Mouse (Mus musculus): Measurements from ENCODE around the gene Vtcn1.

Gene Vtcn1

GRCm38 (mm10) chr3:100856050-100856815 lies 31.0 kb downstream of the Vtcn1 start:
- no peak for DNase-seq (ENCODE audit: low spot score in 2 of 2)

DNA sequence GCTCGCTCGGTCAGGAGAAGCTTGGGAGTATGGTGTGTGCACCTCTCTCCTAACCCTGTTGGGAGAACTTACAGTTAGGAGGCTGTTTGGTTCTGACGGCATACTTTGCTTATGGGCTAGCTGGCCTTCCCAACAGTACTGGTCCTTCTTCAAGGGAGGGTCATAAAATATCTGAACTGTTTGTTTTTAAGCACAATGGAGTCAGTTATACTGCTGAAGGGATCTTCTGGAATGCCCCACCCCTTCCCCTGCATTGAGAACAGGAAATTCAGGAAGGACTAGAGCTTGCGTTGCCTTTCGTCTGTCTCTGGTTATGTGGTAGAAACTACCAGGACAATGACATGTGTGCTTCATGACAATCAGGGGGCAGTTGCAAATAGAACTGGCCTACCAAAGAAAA lies 31.9 kb downstream of the Vtcn1 start:
- no peak for DNase-seq (ENCODE audit: low spot score in 2 of 2)

DNA sequence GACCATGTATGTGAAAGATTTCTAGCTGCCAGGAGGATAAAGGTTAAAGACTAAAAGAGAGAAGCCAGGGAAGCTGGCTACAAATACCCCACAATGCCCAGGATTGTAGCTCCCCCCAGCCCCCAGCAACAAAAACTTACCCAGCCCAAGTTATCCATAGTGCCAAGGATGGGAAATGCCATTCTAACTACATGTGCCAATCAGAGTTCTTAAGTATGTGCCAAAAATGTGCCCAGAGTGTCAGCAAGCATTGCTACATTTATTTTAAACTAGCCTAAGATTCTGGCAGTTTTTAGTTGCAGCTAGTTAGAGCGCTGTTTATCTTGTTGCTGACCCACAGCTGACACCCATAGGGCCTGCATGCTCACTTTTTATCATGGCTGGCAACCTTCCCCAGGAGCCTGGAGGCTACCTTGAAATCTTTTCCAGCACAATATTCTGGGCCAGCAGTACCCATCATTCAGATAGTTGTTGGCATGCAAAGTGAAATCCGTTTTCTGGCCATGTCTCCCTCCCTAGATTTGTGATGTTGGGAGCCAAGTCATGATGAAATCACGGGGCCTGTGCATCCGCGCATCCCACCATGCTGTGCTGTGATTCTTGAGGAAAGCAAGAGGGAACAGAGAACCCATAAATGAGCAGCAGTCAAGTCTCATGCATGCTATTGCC lies 33.2 kb downstream of the Vtcn1 start:
- no peak for DNase-seq (ENCODE audit: low spot score in 2 of 2)

DNA sequence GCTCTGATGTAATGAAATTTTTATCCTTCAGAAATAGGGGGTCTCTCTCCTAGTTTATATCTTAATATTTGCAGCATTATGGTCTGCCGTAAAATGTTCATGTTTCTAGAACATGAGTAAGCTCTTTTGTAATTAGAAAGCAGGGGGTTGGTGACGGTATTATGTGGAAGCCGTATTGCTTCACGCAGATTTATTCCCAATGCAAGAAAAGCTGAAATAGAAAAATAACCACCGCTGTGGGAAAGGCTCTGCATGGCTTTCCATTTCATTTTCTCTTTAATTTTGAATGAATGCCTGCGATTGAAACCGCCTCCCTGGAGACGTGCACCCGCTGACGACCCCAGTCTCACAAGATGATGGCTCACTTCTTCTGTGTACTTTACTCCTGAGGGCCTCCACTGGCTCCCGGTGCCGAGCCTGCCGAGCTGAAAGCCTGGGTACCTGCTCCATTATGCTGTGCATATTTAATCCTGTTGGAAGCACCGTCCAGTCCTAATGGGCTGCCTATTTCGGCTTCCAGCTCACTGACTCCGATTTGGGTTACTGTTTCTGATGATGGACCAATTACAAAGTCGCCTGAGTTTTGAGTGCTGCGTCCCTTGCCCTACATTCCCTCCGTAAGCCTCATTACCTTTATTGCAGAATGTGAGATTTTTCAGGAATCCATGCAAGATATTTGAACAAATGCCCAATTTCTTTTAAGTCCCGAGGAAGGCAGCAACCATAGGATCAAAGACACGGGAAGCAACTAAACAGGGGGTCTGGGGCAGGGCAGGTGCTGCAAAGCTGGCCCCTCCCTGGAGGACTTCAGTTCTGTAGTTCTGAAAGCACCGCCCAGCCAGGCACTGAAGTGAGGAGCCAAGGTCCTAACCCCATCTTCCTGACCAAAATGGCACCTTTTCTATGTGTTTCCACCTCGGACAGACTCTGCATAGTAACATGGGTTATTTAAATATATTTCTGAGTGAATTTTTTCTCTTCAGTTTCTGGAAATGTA lies 36.3 kb downstream of the Vtcn1 start:
- DNase-seq (ENCODE audit: low spot score in 2 of 2), result no peak

DNA sequence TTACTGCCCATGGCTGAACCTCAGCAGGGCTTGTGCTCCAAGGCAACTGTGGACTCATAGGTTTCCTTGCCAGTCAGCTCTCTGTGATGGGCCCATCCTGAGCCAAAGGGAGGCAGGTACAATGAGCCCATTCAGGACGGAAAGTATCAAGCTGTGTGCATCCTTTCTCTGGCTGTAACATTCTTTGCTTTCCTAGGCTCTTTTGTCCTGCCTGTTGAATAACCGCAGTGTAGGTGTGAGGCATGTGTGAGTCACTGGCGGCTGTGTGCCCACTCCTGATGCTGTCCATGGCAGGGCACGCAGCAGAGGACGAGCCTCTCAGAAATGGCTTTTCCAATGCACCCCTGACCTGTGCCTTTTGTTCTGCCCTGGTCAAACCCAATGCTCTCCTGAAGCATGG lies 41.7 kb downstream of the Vtcn1 start:
- no peak for DNase-seq (ENCODE audit: low spot score in 2 of 2)

- DNase-seq (ENCODE audit: low spot score in 2 of 2), result no peak
These were observed 51.8 kb downstream of the Vtcn1 start for GRCm38 (mm10) chr3:100877057-100877456.

- no peak for DNase-seq (ENCODE audit: low spot score in 2 of 2)
These were observed 56.1 kb downstream of the Vtcn1 start for GRCm38 (mm10) chr3:100881403-100881802.

DNA sequence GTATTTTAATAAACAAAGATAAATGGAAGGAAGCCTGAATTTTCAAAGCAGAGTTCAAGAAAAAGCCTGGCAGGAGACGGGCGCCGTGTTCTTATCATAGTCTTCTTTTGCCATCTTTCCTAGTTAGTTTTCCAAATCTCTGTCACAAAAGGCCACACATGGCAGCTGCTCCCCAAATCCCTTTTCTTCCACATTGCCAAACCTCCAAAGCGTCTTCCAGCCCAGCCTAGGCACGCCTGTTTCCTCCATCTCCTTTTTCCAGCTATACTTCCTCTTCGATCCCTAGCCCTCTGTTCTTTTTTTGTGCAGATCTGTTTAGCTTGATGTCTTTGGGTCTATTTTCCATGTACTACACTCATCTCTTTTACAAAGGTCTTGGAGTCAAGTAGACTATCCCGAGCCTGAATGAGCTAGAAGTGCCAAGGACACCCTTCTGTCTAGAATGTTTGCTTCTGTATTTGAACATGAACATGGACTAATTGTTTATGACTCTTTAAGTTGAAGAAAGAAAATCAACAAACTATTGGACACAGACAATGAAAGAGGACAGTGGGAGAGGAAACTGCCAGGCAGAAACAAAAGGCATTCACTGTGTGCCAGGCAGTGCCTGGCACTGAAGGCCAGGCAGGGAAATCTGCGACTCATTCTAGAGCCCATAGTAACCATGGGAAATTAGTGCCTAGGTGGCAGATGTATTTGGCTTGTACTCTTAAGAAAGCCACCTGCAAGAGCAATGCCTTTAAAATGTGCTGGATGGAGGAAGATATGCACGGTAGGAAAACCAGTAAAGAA lies 56.8 kb downstream of the Vtcn1 start:
- DNase-seq (ENCODE audit: low spot score in 2 of 2), result no peak

- DNase-seq (ENCODE audit: low spot score in 2 of 2), result no peak
These were observed 64.0 kb downstream of the Vtcn1 start for GRCm38 (mm10) chr3:100889234-100889633.

- no peak for DNase-seq (ENCODE audit: low spot score in 2 of 2)
These were observed 65.1 kb downstream of the Vtcn1 start for GRCm38 (mm10) chr3:100890406-100890805.

DNA sequence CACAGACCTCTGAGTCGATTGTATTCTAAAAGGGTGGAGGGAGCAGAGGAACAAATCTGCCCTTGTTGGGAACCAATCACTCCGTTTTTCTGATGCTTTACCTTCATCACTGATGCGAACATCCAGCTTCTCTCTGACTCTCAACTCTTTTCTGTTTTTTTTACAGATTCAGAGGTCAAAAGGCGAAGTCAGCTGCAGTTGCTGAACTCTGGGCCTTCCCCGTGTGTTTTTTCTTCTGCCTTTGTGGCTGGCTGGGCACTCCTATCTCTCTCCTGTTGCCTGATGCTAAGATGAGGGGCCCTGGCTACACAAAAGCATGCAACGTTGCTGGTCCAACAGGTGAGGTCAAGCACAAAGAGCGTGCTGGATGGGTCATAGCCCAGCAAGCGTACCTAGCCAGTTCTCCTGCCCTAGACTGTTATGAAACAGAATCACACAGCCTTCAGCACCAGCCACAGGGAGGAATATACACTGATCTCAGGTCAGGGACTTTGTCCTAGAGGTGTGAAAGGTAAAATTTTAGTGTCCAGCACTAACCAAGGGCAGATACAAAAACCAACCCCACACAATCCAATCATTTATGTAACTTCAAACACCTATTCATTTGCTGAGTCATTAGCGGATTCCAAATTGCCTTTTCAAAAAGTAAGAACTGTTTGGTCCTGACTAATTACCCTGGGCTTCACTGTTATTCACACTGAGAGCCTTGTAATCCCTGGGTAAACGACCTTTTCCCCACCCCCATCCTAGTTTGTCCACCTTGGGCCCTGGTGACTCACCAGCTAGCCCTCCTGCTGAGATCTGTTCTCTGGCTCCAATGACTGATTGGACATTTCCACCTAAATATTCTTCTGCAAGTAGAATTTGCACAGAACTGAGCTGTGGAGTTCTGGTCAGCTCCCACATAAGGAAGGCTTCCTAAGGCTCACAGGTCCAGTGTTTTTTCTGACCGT lies 67.4 kb downstream of the Vtcn1 start:
- no peak for DNase-seq (ENCODE audit: low spot score in 2 of 2)

DNA sequence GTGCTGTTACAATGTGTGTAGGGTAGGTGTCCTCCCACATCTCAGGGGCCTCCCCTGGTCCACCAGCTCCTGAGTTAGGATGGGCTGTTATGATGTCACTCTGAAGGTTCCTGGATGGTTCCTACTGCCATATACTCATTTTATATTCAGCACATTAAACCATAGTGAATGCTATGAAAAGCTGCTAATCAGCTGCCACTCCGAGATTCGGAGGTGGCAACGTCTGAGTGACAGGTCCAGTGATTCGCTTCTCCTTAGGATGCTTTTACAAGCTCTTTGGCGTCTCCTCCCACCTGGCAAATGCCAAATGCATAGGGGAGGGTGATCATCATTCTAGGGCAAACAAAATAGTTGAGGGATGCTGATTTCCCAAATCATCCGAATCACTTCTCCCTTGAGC lies 70.2 kb downstream of the Vtcn1 start:
- no peak for DNase-seq (ENCODE audit: low spot score in 2 of 2)

- no peak for DNase-seq (ENCODE audit: low spot score in 2 of 2)
These were observed 80.9 kb downstream of the Vtcn1 start for GRCm38 (mm10) chr3:100906128-100906527.

- no peak for DNase-seq (ENCODE audit: low spot score in 2 of 2)
These were observed 81.7 kb downstream of the Vtcn1 start for GRCm38 (mm10) chr3:100906916-100907315.

GRCm38 (mm10) chr3:100908594-100908993 lies 83.3 kb downstream of the Vtcn1 start:
- DNase-seq (ENCODE audit: low spot score in 2 of 2), result no peak

DNA sequence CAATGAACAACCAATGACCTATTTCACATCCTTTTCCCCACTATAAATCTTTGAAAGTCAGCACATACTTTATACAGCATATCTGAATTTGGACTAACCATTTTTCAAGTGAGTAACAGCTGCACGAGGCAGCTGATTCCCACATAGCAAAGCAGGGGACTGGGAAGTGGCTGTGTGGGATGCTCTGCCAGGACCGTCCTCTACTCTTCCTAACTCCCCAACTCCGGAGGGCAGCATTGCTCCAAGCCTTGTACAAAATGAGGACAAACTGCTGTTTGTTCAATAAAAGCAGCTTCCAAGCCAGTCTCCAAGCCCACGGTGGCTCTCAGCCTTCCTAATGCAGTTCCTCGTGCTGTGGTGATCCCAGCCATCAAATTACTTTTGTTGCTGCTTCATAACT lies 85.4 kb downstream of the Vtcn1 start:
- DNase-seq (ENCODE audit: low spot score in 2 of 2), result no peak

DNA sequence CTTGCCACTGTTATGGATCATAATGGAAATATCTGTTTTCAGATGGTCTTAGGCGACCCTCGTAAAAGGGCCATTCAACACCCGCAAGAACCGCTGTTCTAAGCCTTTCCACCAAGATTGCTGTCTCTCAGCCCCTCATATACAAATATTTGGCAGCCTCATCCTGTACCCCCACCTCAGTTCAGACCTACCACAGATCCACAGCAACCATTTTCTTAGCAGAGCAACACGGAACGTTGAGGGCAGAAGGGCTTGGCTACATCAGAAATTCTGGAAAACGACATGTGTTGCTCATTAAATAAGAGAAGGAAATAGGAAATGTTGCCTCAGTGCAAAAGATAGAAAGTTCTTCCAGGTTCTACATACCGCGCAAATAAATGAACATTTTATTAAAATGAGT lies 85.8 kb downstream of the Vtcn1 start:
- DNase-seq (ENCODE audit: low spot score in 2 of 2), result no peak

- no peak for DNase-seq (ENCODE audit: low spot score in 2 of 2)
These were observed 86.4 kb downstream of the Vtcn1 start for GRCm38 (mm10) chr3:100911498-100912213.

GRCm38 (mm10) chr3:100916844-100917243 lies 91.6 kb downstream of the Vtcn1 start:
- no peak for DNase-seq (ENCODE audit: low spot score in 2 of 2)
